Mouse (Mus musculus) heart, adult 11 months (tissue): ENCODE data around the gene Tns3.
A peak's percentile ranks its signal among the peaks of the same experiment; 100 is the strongest.

Source experiments
- DNase-seq: peaks from one replicate; pipeline ENCODE4 v3.0.0; 2022

The Tns3 gene

DNA sequence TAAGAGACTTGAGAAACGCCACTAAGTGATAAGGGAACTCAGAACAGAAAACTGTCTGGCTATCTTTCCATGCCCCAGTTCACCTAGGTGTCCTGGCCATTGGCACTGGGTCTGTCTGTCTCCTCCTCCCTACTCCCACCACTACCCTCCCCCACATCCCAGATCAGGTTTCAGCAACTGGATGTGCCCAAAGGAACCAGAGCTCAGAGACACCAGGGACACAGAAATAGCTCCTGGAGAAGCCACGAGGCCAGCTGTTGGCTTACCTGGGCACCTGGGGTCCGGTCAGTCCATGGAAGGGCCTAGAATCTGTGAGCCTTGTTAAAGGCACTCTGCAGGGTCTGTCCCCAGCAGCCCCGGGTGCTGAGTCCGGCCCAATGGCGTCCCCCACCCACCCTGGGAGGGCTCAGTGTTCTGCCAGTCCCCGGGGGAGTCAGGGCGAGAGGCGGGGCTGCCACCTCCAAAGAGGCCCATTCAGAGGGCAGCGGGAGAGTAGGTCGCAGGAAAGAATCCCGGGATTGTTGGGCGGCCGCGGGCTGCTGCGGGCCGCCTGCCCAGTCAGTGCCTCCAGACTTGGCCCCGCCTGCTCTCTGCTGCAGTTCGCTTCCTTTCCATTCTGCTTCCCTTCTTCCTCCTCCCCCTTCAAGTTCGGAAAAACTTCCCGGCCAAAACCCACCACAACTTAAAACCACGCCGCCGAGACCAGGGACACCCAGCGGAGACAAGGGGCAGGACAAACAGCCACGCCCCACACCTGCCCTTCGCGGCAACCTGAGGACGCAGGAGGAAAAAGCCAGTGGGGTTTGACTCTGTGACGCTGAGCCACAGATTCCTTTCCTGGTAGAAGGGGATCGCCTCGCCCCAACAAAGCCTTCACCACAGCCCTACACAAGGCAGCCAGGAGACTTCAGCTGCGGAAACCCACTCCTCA is 195.9 kb downstream of the Tns3 start:
- peak; percentile 97 for DNase-seq

GRCm38 (mm10) chr11:8467403-8468160 is 196.8 kb downstream of the Tns3 start:
- DNase-seq = no peak

GRCm38 (mm10) chr11:8463866-8464265 is 200.5 kb downstream of the Tns3 start:
- no peak for DNase-seq

- no peak for DNase-seq
Measured at GRCm38 (mm10) chr11:8462827-8463405, 201.4 kb downstream of the Tns3 start.

DNA sequence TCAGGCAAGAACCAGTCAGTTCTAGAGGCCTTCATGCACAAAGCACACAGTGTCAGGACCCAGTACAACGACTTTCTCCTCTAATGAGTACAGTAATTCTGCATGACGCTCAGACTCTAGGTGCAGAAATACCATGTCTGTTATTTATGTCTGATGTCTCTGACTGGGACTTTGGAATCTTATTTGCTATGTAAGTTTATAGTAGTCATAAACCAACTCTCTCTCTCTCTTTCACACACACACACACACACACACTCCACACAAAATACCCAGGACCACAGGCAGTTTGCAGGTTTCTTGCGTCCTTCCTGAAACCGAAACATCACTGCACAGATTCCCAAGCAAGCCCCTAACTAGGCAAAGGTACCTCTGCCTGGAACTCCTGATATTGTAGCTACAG is 203.5 kb downstream of the Tns3 start:
- no peak for DNase-seq

GRCm38 (mm10) chr11:8457951-8458350 is 206.4 kb downstream of the Tns3 start:
- peak; percentile 92 for DNase-seq

DNA sequence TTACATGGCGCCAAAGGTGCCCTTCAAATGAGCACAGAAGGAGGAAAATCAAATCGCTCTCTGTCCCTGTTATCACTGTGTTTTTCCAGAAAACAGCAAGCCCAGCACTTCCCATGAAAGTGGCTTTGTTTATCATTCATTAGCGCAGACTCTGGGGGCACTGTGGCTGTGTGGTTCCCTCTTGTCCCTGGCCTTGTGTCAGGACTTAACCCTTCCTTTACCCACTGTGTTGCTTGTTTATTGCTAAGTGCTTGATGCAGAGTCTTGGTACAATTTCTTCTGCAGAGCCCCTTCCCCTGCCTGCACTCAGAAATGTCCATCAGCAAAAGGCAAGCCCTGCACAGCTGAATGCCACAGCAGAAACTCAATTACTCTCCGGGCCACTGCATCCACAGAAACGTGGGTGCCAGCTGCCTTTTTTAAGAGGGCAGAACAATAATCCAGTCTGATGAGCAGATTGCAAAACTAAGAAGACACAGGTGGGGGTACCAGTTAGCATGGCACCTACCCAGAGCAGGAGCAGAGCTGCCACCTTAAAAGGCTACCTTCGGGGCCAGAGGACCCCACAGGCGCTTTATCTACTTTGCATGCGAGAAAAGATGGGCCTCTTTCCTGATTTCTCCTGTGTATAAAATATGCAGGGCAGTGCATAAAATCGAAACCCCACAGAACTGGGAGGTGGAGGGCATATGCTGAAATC is 207.6 kb downstream of the Tns3 start:
- no peak for DNase-seq

GRCm38 (mm10) chr11:8455650-8456049 is 208.7 kb downstream of the Tns3 start:
- DNase-seq = no peak

DNA sequence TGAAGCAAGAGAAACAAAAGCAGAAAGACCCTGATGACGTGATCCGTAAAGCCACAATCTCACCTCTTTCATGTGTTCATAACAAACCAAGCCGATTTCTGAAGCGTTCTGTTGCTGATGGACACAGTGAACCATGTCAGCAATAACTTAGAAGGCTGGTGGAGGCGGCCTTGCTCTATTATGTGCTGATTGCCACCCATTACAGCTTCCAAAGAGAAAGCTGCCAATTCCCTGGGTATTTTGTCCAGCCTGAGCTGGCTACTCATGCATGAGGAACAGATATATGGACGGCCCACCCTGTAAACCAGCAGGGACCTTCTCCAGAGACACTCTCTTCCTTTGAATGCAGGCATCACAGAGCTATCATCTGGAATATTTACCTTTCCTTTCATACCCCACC is 211.1 kb downstream of the Tns3 start:
- DNase-seq = no peak

DNA sequence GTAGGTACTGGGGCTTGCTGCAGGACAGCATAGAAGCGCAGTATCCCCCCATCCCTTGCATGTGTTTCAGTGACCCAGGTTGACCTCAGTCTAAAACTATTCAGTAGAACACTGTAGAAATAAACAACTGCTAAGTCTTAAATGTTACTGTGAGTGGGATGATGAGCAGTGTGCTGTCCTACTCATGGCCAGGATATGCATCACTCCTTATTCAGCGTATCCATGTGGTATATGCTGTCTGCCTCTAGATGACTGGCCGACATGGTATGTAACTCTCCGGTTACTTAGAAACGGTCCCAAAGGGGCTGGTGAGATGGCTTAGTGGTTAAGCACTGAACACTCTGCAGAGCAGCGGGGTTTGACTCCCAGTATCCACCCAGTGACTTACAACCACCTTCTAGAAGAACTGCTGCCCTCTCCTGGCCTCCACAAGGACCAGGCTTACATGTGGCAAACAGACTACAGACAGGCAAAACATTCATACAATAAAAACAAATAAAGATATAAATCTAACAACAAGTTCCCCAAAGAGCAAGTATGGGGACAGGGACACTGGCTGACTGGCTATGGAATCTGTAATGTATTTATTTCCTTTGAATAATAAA is 212.6 kb downstream of the Tns3 start:
- DNase-seq = peak; percentile 76

GRCm38 (mm10) chr11:8450540-8450939 is 213.8 kb downstream of the Tns3 start:
- peak; percentile 95 for DNase-seq

GRCm38 (mm10) chr11:8445915-8446356 is 218.4 kb downstream of the Tns3 start:
- DNase-seq = peak; percentile 97

- DNase-seq = peak; percentile 81
Measured at GRCm38 (mm10) chr11:8444759-8445422, 219.4 kb downstream of the Tns3 start.

GRCm38 (mm10) chr11:8443539-8444292 is 220.6 kb downstream of the Tns3 start:
- peak; percentile 99 for DNase-seq

GRCm38 (mm10) chr11:8440706-8441105 is 223.6 kb downstream of the Tns3 start:
- peak; percentile 56 for DNase-seq

GRCm38 (mm10) chr11:8440221-8440620 is 224.1 kb downstream of the Tns3 start:
- DNase-seq = peak; percentile 66

- peak; percentile 76 for DNase-seq
Measured at GRCm38 (mm10) chr11:8439035-8439434, 225.3 kb downstream of the Tns3 start.

DNA sequence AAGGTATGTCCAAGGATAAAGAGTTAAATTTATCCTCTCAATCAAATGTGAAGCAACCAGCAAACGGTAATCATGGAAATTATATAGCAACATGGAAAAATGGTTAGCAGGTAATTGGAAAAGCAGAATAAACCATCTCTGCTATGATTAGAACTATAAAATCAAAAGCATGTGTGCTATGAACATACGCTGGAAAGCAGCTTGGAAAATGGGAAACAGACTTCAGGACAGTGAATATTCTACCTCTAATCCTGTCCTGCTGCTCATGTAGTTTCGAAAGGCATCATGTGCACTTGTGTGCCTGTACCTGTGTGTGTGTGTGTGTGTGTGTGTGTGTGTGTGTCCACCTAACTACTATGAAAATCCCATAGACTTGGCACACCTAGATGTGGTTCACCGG is 226.1 kb downstream of the Tns3 start:
- no peak for DNase-seq

- peak; percentile 73 for DNase-seq
Measured at GRCm38 (mm10) chr11:8435101-8435500, 229.2 kb downstream of the Tns3 start.

DNA sequence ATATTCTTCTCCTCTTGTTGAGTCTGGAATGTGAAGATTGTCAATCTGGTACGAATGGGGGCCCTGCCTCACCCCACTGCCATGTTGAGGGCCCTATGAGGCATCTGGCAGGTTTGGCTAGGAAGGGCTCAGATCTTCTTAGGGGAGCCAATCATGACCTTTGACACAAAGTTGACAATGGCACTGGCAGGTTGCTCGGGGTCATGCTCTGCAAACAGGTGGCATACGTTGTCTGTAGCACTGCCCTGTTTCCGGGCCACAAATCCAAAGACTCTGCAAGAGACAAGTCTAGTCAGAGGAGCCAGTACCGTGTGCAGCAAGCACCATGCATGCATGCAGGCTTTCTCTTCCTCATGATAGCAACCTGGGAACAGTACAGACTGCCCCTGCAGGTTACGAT is 230.0 kb downstream of the Tns3 start:
- DNase-seq = peak; percentile 79

GRCm38 (mm10) chr11:8433443-8433842 is 230.9 kb downstream of the Tns3 start:
- DNase-seq = peak; percentile 37
